Mouse (Mus musculus) embryonic facial prominence, embryonic 12.5 days (tissue): ENCODE measurements around the gene Cfap126. TPM values are rescaled to one million over a fixed set of nuclear protein-coding genes. Genes with fewer than 3 reads are reported as not detected.
A peak's percentile ranks its signal among the peaks of the same experiment; 100 is the strongest.

ENCODE experiments used
- ATAC-seq: fragments of 200-750 bp; cut with Nextera tagmentation; 2 replicates; pipeline ENCODE4 v1.8.0; 2017; ENCODE audit not compliant: insufficient number of reproducible peaks, insufficient read depth, low FRiP score, low TSS enrichment
- H3K27ac ChIP-seq: fragments of 300-500 bp; sonication (generic); 2 replicates; pipeline ENCODE4 v1.5.1; 2016; ENCODE audit warnings: mild to moderate bottlenecking
- H3K27me3 ChIP-seq: fragments of 300-500 bp; sonication (generic); 2 replicates; pipeline ENCODE4 v1.6.1; 2016; ENCODE audit warnings: mild to moderate bottlenecking, moderate library complexity
- H3K36me3 ChIP-seq: fragments of 300-500 bp; sonication (generic); 2 replicates; pipeline ENCODE4 v1.6.1; 2016; ENCODE audit warnings: mild to moderate bottlenecking
- H3K4me1 ChIP-seq: fragments of 300-500 bp; sonication (generic); 2 replicates; pipeline ENCODE4 v1.6.1; 2016
- H3K4me2 ChIP-seq: fragments of 300-500 bp; sonication (generic); replicated peaks from 2 replicates; pipeline ENCODE4 v1.6.1; 2016; ENCODE audit warnings: mild to moderate bottlenecking, moderate library complexity
- H3K4me3 ChIP-seq: fragments of 300-500 bp; sonication (generic); 2 replicates; pipeline ENCODE4 v1.5.1; 2016; ENCODE audit warnings: mild to moderate bottlenecking
- H3K9ac ChIP-seq: fragments of 300-500 bp; sonication (generic); 2 replicates; pipeline ENCODE4 v1.6.1; 2016; ENCODE audit warnings: mild to moderate bottlenecking, moderate library complexity
- H3K9me3 ChIP-seq: fragments of 300-500 bp; sonication (generic); 2 replicates; pipeline ENCODE4 v1.6.1; 2016; ENCODE audit warnings: mild to moderate bottlenecking, moderate library complexity
- WGBS: fragments of 180-500 bp; shearing (Covaris S2); methylation state at CpG from one replicate; pipeline ENCODE4 v1.1.7; 2016; 5-methylcytosine and 5-hydroxymethylcytosine counted together
- polyA plus RNA-seq: library from polyadenylated mRNA; unstranded; fragments of >200 nt; fragmentation: Nextera tagmentation; extraction: Ambion mirVana; gene quantifications from 2 replicates; pipeline ENCODE4 v1.2.1, GENCODE M21; 2016

Gene Cfap126
- polyA plus RNA-seq, 1 experiment from 2014 or later, result 1.4 TPM

DNA sequence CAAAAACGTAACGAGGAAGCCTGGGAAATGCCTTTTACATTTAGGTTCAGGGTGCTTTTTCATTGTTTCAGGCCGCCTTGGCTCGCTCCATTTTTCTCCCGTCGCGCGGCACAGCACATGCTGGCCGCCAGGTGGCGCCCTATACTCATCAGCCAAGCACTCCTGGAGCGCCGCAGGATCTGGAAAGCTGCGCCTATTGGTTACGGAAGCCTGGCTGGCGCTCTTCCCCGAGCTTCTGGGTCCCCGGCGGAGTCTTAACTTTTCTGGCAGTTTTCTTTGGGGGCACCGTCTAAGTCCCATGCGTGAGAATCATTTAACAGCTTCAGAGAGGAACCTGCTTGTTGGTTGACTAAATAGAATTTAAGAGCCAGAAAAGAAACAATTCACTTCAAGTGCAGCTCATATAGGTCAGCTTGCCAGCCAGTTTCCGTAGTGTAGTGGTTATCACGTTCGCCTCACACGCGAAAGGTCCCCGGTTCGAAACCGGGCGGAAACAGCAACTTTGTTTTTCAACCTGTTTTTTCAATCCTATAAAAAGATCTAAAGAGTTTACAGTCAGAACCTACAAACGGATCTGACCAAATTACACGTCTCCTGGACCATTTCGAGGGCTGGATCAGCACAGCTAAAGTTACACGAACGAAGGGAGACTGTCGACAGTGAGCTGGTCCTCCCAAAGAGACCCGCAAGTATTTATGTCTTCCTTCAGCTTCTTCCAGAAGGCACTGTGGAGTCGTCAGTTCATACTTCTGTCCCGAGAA lies 2.5 kb upstream of the Cfap126 start:
- Histone ChIP-seq H3K36me3 (no peaks in the 10 kb centered on the region), H3K4me3 (peak overlapping the region; percentile 48), H3K4me1 (peaks cover 5% of the 10 kb centered on the region; the same call in 1 of the 2 replicates), H3K9ac (peak overlapping the region; percentile 49), H3K27ac (peak overlapping the region; percentile 77), H3K4me2 (peak overlapping the region; percentile 62), H3K27me3 (no peaks in the 10 kb centered on the region), H3K9me3 (no peaks in the 10 kb centered on the region)
- WGBS, result under 1% methylated on average over 38 of the region's 38 CpGs
- ATAC-seq, result peak; percentile 86

- ATAC-seq, result no peak
- peak overlapping the region; percentile 77 for H3K27ac ChIP-seq
- 2% methylated on average over 15 of the region's 15 CpGs for WGBS
Measured at GRCm38 (mm10) chr1:171111781-171112575, 1.7 kb upstream of the Cfap126 start.

DNA sequence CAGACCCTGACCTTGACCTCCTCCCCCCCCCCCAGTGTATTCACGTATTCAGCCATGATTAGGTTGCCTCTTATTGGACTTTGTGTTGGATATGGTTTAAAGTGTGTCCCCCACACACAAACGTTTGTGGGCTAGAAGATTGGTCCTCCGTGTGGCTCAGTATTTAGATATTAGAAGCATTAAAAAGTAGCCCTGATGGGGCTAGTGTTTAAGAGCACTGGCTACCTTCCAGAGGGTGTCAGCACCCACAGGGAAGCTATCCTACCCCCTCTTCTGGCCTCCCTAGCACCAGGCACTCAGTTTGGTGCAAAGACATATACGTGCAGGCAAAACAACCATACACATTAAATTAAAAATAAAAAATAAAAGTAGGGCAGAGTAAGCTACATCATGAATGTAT lies 732 bp upstream of the Cfap126 start:
- peaks cover 5% of the 10 kb centered on the region; the same call in 1 of the 2 replicates for H3K4me1 ChIP-seq
- no peaks in the 10 kb centered on the region for H3K36me3 ChIP-seq
- no peak overlapping the region for H3K27ac ChIP-seq
- ATAC-seq, result no peak
- H3K4me2 ChIP-seq, result no peak overlapping the region
- no peak overlapping the region for H3K4me3 ChIP-seq
- H3K27me3 ChIP-seq, result no peaks in the 10 kb centered on the region
- H3K9me3 ChIP-seq, result no peaks in the 10 kb centered on the region
- no peak overlapping the region for H3K9ac ChIP-seq
- WGBS, result 74% methylated on average over 4 of the region's 4 CpGs

More at GRCm38 (mm10) chr1:171111781-171112575, 1.7 kb upstream of the Cfap126 start:
- Histone ChIP-seq H3K9ac (peak overlapping the region; percentile 49), H3K27me3 (no peaks in the 10 kb centered on the region), H3K4me2 (peak overlapping the region; percentile 62), H3K4me1 (peaks cover 5% of the 10 kb centered on the region; the same call in 1 of the 2 replicates), H3K4me3 (peak overlapping the region; percentile 48), H3K9me3 (no peaks in the 10 kb centered on the region), H3K36me3 (no peaks in the 10 kb centered on the region)

DNA sequence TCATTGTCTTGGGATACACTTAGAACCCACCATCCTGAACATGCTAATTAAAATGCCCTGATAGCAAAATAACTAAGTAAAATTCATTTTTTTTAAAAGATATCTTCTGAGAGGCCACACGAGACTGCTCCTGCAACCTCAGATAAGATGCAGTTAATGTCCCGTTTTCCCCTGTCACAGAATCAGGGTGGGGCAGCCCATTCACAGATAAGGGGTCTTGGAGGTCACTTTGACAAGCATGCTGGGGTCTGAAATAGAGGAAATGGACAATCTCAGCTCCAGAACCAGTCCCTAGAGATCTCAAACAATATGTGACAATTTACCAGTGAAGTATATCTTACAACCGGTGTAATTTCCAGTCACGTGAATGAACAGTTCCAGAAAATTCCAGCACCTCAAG lies 2.6 kb downstream of the Cfap126 start:
- Histone ChIP-seq H3K4me3 (no peak overlapping the region), H3K9me3 (no peaks in the 10 kb centered on the region)
- WGBS, result 75% methylated on average over 4 of the region's 4 CpGs

DNA sequence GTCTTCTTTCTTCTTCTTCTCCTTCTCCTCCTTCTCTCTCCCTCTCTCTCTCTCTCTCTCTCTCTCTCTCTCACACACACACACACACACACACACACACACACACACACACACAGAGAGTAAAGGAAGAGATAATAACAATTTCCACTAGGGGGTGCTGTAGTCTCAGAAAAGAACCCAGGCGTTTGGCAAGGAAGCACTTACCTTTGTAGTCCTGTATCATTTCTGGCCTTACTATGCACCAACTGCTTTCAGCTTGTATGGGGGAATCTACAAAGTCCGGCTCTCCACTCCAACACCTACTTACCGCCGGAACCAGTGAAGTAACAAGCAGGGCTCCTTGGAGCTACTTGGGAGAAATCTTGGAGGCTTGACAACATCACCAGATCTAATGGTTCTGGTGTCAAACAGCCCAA lies 4.6 kb downstream of the Cfap126 start:
- 4% methylated on average over 4 of the region's 4 CpGs for WGBS
- no peak overlapping the region for H3K4me3 ChIP-seq
- peaks cover 12% of the 10 kb centered on the region; the same call in 1 of the 2 replicates for H3K4me1 ChIP-seq
- no peak overlapping the region for H3K4me2 ChIP-seq
- H3K9me3 ChIP-seq, result no peaks in the 10 kb centered on the region
- no peaks in the 10 kb centered on the region for H3K27me3 ChIP-seq
- H3K9ac ChIP-seq, result no peak overlapping the region
- no peaks in the 10 kb centered on the region for H3K36me3 ChIP-seq
- no peak overlapping the region for H3K27ac ChIP-seq
- ATAC-seq, result no peak

More for the DNA sequence above, 2.6 kb downstream of the Cfap126 start:
- Histone ChIP-seq H3K4me1 (peaks cover 5% of the 10 kb centered on the region; the same call in 1 of the 2 replicates), H3K36me3 (no peaks in the 10 kb centered on the region), H3K4me2 (no peak overlapping the region), H3K27ac (no peak overlapping the region), H3K9ac (no peak overlapping the region), H3K27me3 (no peaks in the 10 kb centered on the region)
- ATAC-seq, result no peak

DNA sequence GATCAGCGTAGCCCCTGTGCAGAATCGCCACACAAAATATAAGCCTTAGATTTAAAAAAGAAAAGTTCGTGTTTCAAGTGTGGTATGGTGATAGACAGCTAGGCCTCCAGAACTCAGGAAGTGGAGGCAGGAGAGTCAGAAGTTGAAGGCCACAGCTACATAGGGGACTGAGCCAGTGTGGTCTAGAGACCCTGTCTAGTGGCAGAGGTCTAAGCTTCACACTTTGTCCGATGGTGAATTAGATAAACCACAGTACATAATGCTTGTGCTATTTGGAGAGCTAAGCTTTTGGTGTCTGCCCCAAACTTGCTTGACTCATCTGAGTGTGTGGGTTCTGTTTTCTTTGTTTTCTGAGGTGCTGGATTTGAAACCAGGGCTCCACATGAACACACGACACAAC lies 5.3 kb downstream of the Cfap126 start:
- ATAC-seq, result no peak
- Histone ChIP-seq H3K9ac (no peak overlapping the region), H3K4me3 (no peak overlapping the region), H3K9me3 (no peaks in the 10 kb centered on the region), H3K4me2 (no peak overlapping the region), H3K27me3 (no peaks in the 10 kb centered on the region), H3K36me3 (no peaks in the 10 kb centered on the region), H3K4me1 (0 out of 2 replicates have a peak, but pooled peaks cover 7% of the 10 kb centered on the region), H3K27ac (no peak overlapping the region)
- WGBS, result 85% methylated on average over 5 of the region's 5 CpGs

GRCm38 (mm10) chr1:171119405-171119804 lies 5.7 kb downstream of the Cfap126 start:
- Histone ChIP-seq H3K4me2 (no peak overlapping the region), H3K27ac (no peak overlapping the region; the same call in 1 of the 2 replicates), H3K4me3 (no peak overlapping the region), H3K9me3 (no peaks in the 10 kb centered on the region), H3K27me3 (no peaks in the 10 kb centered on the region), H3K4me1 (0 out of 2 replicates have a peak, but pooled peaks cover 7% of the 10 kb centered on the region), H3K36me3 (no peaks in the 10 kb centered on the region), H3K9ac (no peak overlapping the region)
- WGBS, result 87% methylated on average over 14 of the region's 14 CpGs
- no peak for ATAC-seq

- 38% methylated on average over 3 of the region's 3 CpGs for WGBS
- Histone ChIP-seq H3K4me2 (no peak overlapping the region), H3K9ac (no peak overlapping the region), H3K9me3 (no peaks in the 10 kb centered on the region), H3K27me3 (no peaks in the 10 kb centered on the region), H3K4me1 (0 out of 2 replicates have a peak, but pooled peaks cover 7% of the 10 kb centered on the region), H3K4me3 (no peak overlapping the region), H3K36me3 (no peaks in the 10 kb centered on the region), H3K27ac (no peak overlapping the region)
- ATAC-seq, result no peak
Measured at GRCm38 (mm10) chr1:171120893-171121292, 7.2 kb downstream of the Cfap126 start.

DNA sequence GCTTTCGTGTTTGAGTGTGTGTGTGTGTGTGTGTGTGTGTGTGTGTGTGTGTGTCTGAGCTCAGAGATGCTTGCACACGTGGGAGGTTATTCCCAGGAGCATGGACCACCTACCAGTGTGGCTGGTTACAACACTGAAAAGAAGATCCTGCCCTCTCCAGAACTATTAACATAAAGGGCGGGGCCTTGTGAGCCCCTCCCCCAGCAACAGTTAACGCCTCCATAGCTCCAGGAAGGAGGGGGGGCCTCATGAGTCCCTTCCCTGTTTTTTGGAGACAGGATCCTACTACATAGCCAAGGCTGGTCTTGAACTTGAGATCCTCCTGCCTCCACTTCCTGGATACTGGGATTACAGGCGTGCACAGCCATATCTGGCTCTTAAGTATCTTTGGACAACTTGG lies 8.1 kb downstream of the Cfap126 start:
- Histone ChIP-seq H3K27me3 (no peaks in the 10 kb centered on the region), H3K4me2 (no peak overlapping the region), H3K36me3 (no peaks in the 10 kb centered on the region), H3K9me3 (no peaks in the 10 kb centered on the region), H3K9ac (no peak overlapping the region), H3K4me3 (no peak overlapping the region), H3K27ac (no peak overlapping the region), H3K4me1 (0 out of 2 replicates have a peak, but pooled peaks cover 7% of the 10 kb centered on the region)
- ATAC-seq, result no peak
- WGBS, result 48% methylated on average over 5 of the region's 5 CpGs

DNA sequence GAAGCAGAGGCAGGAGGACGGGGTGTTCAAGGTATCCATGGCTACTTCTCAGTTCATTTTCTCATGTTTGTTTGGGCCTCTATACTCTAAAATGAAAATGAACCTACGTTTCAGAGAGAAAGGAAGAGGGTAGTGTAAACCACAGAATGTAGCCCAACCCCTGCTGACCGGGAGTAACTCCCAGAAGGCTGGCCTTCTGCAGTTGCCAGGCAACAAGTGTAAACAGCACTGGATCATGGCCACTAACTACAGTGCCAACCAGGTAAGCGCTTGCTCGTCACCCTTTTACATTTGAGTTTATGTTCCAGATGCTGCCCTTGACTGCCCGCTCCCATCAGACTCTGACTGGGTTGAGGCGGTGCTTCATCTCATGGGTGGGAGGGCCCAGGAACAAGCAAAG lies 9.2 kb downstream of the Cfap126 start:
- Histone ChIP-seq H3K4me3 (no peak overlapping the region), H3K27ac (no peak overlapping the region), H3K4me2 (no peak overlapping the region), H3K9ac (no peak overlapping the region), H3K36me3 (peaks cover 3% of the 10 kb centered on the region), H3K9me3 (no peaks in the 10 kb centered on the region), H3K27me3 (no peaks in the 10 kb centered on the region), H3K4me1 (0 out of 2 replicates have a peak, but pooled peaks cover 7% of the 10 kb centered on the region)
- WGBS, result 39% methylated on average over 7 of the region's 7 CpGs
- ATAC-seq, result 0 out of 2 replicates have a peak, but pooled peaks have one; percentile 54

DNA sequence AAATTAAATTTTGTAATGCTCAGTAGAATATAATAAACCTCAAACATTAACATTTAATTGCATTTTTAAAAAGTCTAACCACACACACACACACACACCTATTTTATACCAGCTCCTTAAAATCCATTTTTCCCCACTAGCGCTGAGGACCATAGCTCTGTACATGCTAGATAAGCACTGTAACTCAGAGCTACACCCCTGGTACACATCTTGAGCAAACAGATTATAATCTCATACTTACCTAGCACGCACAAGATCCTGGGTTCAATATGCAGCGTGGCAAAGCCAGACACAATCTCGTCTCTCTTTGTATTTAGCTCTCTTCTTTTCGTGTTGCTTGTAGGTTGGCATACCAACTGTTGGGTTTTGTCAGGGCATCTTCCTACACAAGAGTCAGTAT lies 10.7 kb downstream of the Cfap126 start:
- Histone ChIP-seq H3K27me3 (no peaks in the 10 kb centered on the region), H3K4me2 (no peak overlapping the region), H3K9me3 (no peaks in the 10 kb centered on the region), H3K9ac (no peak overlapping the region), H3K4me1 (0 out of 2 replicates have a peak, but pooled peaks cover 7% of the 10 kb centered on the region), H3K4me3 (no peak overlapping the region), H3K36me3 (peaks cover 14% of the 10 kb centered on the region), H3K27ac (no peak overlapping the region)
- 92% methylated on average over 5 of the region's 5 CpGs for WGBS
- no peak for ATAC-seq
